Mouse (Mus musculus) c-Kit-positive CD71-negative TER-119-negative erythroid progenitor cells, embryonic 14.5 days (primary cell): ENCODE measurements around the gene Vmn2r56.
"Not testable (repeated sequence)": the region's sequence is repeated elsewhere in the genome, so short reads cannot be mapped to it uniquely, and the experiment has no call there.

Source experiments
- DNase-seq: peaks from one replicate; pipeline ENCODE4 v3.0.0-alpha.2; 2013; ENCODE audit warnings: low read depth

Gene Vmn2r56

GRCm38 (mm10) chr7:12734904-12735303 lies at the start of gene Vmn2r56:
TSS of gene Vmn2r56 (minus strand) at chr7:12735004.
- no peak for DNase-seq

DNA sequence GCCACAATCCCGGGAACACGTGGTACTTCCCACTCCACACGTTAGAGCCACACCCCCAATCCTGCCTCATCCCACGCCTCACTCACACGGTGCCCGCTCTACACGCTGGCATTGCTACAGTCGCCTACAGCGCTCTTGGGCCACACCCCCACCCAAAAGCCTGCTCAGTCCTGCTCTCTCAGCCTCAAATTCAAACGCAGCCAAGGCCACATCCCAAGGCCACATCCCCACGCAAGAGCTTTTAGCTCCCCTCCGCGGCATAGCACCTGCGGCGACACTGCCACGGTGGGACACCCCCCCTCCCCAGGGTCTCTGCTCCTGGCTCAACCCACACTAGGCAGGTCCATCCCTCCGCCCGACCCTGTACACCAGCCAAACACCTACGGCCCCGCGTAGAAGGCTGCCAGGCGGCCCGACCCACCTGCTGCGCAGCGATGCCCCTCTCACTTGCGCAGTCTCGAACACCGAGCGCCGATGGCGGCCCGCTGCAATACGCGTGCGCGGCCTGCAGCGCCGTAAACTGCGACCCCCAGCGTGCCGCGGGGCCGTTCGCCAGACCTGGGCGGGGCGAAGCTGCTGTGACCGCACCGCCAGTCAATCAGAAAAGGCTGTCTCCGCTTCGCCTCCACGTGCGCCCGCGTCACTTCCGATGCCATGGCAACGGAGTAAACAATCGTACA lies 45.5 kb upstream of the Vmn2r56 start:
- peak; percentile 70 for DNase-seq

GRCm38 (mm10) chr7:12779782-12780150 lies 45.0 kb upstream of the Vmn2r56 start:
- no peak for DNase-seq

GRCm38 (mm10) chr7:12779141-12779540 lies 44.3 kb upstream of the Vmn2r56 start:
- no peak for DNase-seq

- DNase-seq: no peak
These were observed 39.8 kb upstream of the Vmn2r56 start for GRCm38 (mm10) chr7:12774606-12775005.

- DNase-seq: no peak
These were observed 39.3 kb upstream of the Vmn2r56 start for GRCm38 (mm10) chr7:12774111-12774510.

DNA sequence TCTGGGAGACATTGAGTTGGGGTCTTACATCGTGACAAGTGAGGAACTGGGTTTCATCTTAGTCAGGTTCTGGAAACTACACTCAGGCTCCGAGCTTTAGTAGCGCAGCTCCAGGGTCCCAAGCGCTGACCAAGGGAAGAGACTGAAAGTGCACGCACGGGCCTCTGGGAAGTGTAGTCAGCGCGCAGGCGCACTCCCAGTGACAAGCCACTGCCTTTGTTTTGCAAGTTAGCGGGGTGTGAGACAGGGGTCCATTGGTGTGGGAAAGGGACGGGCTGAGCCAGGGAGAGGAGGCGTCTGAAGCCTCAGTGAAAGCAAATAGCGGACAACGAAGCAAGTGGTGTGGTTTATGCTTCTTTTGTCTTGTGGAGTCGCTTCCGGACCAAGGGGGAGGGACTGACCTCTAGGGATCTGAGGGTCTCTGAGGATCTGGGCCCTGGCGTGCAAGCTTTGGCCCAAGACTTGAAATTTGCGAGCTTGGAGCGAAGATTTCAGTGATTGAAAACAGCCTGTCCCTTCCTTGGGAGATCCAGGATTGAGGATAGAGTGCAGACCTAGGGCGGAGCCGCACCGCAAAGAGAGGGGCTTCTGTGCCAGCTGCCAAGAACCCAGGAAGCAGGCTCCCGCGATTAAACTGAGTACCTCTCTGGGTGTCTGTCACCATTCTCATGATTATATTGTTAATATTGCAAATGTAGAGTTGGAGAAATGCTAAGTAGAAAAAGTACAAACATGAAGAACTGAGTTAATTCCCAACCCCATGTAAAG lies 14.8 kb upstream of the Vmn2r56 start:
- no peak for DNase-seq

GRCm38 (mm10) chr7:12684903-12685302 lies 49.9 kb downstream of the Vmn2r56 start, which contains the start of gene Vmn2r55:
TSS of gene Vmn2r55 (minus strand) at chr7:12685003.
- not testable (repeated sequence) for DNase-seq

GRCm38 (mm10) chr7:12640219-12640618 lies 94.6 kb downstream of the Vmn2r56 start, which contains the start of gene Vmn2r54:
TSS of gene Vmn2r54 (minus strand) at chr7:12640319.
- DNase-seq: not testable (repeated sequence)
